Mouse (Mus musculus) forelimb bud, embryonic 11.5 days (tissue): ENCODE measurements at regions not wholly inside any gene's neighbourhood (a gene's known extent, or its start where the extent isn't known, plus 50 kb on each side); places are given as distances from the start of the nearest gene placed in this dataset.

Experiments used
- DNase-seq: peaks from one replicate; pipeline ENCODE4 v3.0.0-alpha.2; 2012; ENCODE audit warnings: low read depth, low spot score

DNA sequence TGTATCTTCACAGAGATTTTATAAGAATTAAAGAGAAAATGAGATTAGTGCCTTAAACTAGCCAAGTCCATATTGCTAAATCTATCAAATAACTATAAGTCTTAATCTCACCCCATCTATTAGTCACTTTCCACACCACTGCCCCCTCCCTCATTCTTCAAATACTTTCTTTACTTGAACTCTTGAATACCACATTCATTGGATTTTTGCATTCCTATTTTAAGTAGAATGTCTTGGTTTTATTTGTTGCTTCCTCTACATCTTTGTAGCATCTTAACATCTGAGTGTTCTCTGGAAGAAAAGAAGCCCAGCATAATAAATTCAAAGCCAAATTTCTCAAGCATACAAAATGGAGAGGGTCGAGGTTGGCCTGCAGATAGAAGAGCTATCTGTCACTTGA lies 200.9 kb upstream of the Thbs1 start:
- DNase-seq = no peak

GRCm38 (mm10) chr2:117912722-117913121 lies 199.0 kb upstream of the Thbs1 start:
- no peak for DNase-seq

GRCm38 (mm10) chr2:117913846-117914245 lies 197.8 kb upstream of the Thbs1 start:
- no peak for DNase-seq

GRCm38 (mm10) chr2:117915821-117916220 lies 195.9 kb upstream of the Thbs1 start:
- DNase-seq = no peak

DNA sequence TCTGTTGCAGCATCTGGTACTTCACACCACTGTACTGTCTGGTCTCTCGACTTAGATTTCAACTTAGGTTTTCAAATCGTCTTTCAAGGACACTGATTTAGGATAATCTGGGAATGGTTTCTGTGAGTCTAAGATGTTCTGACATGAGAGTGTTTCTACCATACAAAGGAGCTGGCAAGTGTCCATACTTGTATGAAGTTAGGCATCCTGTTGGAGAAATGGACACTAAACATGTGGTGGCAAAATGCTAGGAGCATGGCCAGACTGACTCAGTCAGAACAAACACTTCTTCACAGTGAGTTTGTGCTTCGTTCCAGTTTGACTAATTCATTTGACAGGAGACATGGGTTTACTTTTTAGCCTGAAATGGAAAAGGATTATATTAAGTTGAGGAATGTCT lies 194.5 kb upstream of the Thbs1 start:
- DNase-seq = no peak

- DNase-seq = no peak
Observed at GRCm38 (mm10) chr2:117924877-117925276, 186.8 kb upstream of the Thbs1 start.

GRCm38 (mm10) chr2:117925412-117925811 lies 186.3 kb upstream of the Thbs1 start:
- no peak for DNase-seq

DNA sequence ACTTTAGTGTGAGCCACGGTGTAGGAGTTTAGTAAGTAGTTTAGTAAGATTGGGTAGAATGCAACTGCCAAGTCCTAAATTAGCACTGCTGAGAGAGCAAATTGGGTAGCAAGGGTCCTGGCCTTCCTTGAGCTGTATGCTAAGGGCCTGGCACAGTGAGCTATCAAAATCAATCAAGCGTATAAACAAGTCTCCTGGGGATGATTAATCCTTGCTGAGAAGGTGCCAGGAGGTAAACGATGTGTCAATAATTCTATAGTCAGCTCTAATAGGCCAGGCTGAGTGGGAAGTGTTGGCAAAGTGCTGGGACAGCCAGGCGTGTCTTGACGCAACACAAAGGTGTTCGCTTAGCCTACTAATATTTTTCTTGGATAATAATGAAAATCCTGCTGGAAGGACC lies 183.6 kb upstream of the Thbs1 start:
- DNase-seq = no peak

DNA sequence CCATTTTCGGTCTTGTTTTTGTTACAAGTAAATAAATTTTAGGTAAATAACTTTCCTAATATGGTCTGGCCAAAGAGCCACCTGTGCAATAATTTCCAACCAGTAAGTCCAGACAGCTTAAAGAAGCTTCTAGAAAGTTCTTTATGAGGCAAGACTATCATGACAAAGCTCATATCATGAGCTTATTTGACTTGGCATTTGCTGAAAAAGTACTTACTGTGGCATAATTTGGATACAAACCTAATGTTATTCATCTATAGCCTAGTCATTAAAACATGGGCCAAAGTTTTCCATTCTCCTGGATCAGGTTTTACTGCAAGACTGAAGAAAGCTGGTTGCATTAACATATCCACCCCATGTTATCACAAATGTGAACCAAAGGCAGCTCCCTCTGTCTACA lies 182.1 kb upstream of the Thbs1 start:
- no peak for DNase-seq

GRCm38 (mm10) chr2:117930895-117931537 lies 180.7 kb upstream of the Thbs1 start:
- no peak for DNase-seq

GRCm38 (mm10) chr2:117936590-117936989 lies 175.1 kb upstream of the Thbs1 start:
- no peak for DNase-seq

DNA sequence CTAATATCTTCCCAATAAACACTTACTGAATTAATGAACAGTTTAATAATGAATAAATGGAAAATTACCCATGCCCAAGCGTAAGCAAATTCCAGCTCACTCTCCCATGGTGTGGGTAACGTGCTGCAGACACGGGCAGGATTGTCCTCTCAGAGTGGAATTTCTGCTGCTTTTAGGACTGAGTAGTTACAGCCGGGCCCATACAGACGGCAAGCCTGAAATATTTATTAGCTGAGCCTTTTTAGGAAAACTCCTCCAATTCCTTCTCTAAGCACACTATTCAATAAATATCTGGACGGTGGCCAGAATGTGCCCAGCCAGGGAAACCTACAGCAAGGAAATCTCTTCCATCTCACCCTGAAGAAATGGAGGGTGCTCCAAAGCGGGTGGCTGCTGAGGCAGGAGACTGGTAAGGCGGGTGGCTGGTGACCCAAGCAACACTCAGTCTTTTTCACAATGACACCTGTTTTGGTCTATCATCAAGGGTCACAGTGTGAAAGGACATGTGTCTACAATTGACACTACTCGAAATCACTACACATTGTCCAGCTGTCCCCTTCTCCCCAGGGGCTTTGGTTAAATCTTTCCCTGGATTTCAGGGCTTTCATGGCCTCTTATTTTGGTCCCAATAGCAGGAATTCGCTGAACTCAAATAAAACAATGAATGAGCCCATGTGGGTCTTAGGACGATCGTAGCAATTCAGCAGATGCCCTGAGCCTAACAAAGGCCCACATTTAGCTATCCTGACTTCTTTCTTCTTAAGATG lies 173.2 kb upstream of the Thbs1 start:
- no peak for DNase-seq

DNA sequence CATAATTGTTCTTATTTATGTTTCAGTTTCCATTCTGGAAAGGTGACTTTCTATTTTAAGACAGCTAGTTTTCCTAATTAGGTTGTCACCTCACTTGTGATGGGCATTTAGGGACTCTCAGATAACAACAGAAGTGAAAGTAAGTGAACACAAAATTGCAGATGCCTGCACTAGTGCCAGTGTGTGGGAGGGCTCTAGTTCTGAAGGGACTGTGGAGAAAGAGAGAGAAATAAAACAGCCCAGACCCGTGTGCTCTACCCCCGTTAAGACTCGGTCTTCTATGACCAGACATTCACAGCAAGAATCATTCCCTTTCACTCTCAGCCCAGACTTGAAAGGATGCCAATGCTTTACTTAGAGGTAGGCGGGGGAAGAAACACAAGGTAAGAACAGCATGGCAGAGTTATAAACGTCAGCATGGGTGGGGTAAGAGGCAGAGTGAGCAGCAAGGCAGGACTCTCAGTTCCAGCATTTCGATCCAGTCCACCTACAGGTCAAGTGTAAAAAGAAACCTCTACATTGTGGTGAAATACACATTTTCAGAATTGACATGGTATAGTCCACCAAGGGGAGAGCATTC lies 170.1 kb upstream of the Thbs1 start:
- DNase-seq = no peak

GRCm38 (mm10) chr2:117943666-117944065 lies 168.0 kb upstream of the Thbs1 start:
- DNase-seq = no peak

DNA sequence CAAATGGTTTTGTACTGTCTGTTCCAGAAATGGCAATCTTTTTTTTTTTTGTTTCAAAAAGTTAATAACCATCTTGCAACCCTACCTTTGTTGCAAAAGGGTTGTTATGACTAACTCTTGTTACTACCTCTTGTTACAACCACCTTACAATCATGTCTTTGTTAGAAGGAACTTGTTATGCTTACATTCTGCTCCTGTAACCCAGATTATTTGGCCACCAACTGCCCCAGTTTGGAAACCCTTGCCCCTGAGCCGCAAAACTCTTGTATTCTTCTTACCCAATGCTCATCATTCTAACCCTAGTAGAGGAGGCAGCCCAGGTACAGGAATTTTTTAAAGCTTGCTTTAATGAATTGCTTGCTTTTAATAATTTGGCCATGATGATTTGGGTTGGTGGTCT lies 167.4 kb upstream of the Thbs1 start:
- DNase-seq = no peak

- DNase-seq = no peak
Observed at GRCm38 (mm10) chr2:117944942-117945341, 166.7 kb upstream of the Thbs1 start.

- peak; percentile 21 for DNase-seq
Observed at GRCm38 (mm10) chr2:117950431-117951336, 161.0 kb upstream of the Thbs1 start.

- no peak for DNase-seq
Observed at GRCm38 (mm10) chr2:117951337-117951718, 160.3 kb upstream of the Thbs1 start.

DNA sequence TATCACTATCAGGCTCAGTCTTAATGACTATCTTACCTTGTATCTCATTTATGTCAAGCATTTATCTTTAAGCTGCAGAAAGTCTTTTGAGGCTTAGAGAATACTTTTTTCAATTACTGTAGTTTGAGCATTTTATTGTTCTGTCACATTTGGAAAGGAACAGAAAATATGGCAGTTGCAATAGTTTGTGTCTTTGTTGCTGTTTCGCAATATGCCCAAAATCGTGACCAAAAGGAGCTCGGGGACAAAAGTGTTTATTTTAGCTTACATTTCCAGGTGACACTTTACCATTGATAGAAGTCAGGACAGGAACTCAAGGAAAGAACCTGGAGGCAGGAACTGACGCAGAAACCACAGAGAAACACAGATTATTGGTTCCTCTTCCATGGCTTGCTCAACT lies 152.9 kb upstream of the Thbs1 start:
- DNase-seq = no peak

DNA sequence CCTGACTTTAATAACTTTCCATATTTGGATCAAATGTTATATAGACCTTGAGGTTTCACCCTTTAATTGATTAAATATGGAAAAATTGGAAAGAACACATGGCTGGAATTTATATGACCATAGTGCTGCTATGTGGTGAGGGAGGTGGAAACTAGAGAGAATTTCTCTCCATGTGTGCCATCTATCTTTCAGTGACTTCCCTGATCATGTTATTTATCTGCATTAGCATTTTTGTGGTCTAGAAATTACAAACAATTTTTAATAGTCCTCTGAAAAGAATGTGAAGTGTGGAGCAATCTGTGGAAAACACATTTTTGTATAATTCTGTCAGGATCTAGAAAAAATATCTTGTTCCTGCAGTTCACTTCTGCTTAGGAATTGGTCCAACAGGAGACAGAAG lies 152.2 kb upstream of the Thbs1 start:
- no peak for DNase-seq

GRCm38 (mm10) chr2:117962531-117962930 lies 149.1 kb upstream of the Thbs1 start:
- DNase-seq = no peak

GRCm38 (mm10) chr2:117963526-117963925 lies 148.2 kb upstream of the Thbs1 start:
- DNase-seq = no peak
